Mouse (Mus musculus) liver, embryonic 14.5 days (tissue): Measurements from ENCODE around the gene Zdhhc13.

Experiments
- CTCF ChIP-seq: IDR thresholded peaks from 2 replicates; pipeline ENCODE4 v1.5.1; 2016; ENCODE audit warnings: antibody characterized with exemption, low read depth, control low read depth
- EP300 ChIP-seq: IDR thresholded peaks from 2 replicates; pipeline ENCODE4 v1.6.1; 2016; ENCODE audit warnings: antibody characterized with exemption, low read depth

DNA sequence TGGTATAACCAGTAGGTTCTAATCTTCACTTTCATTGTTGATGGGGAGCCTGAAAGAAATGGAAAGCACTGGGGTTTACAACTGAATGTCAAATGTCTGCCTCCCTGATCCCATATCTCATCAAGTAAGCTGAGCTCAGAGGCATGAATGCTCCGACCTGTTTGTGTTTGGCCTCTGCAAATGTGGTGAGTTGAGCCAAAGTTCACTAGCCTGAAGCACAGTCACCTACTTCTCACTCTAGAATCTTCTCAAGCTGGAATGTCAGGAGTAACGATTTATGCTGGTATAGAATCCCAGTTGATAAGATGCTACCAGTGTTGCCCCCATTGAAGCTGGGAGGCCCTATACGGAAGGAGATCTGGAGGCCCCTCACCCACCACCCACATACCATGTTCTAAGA lies 33.0 kb upstream of the Zdhhc13 start:
- TF ChIP-seq CTCF: no peak
- TF ChIP-seq EP300: no peak
